Mouse (Mus musculus): ENCODE data around the gene Pjvk. TPM values are rescaled to one million over a fixed set of nuclear protein-coding genes. Genes with fewer than 3 reads are reported as not detected.

Gene Pjvk
- polyA plus RNA-seq, 1 experiment from 2014 or later = 0.65 TPM

DNA sequence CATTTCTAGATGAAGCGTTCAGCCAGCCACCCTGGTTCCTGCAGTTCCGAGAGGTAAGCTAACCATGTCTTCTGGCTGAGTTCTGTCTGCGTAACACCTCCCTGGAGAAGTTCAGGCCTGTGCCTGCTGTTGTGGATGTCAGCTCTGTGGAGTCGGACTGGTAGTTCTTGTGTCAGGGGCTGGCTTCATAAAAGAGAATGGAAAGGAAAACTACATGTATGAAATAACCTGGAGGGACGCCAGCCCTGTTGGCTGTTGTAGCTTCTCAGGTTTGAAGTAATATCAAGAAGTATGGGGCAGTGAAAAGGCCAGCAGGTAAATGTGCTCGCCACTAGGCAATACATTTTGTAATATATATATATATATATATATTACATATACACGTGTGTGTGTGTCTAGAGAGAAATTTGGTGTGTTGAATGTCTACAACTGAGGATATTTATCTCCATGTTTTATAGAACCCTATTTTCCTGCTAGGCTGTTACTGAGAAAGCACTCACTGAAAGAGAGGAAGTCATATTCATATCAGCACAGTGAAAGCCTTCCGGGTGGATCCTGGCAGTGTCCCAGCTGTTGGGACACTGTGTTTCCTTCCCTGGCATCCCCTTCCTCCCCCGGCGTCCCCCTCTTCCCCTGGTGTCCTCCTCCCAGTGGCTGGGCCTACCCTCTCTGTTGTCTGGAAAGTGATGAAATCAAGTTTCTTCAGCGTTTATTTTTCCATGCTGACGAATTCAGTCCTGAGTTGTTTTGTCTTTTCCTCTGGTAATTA, 42.3 kb downstream of the Pjvk start:
- Histone ChIP-seq H3K4me1 (no peaks in the 10 kb centered on the region), H3K9me3 (no peaks in the 10 kb centered on the region), H3K4me3 (no peak overlapping the region), H3K9ac (no peak overlapping the region), H3K36me3 (replicated peaks) (peaks cover 37% of the 10 kb centered on the region), H3K27me3 (replicated peaks) (no peaks in the 10 kb centered on the region), H3K27ac (no peak overlapping the region), H3K4me2 (no peak overlapping the region)
- ATAC-seq (replicated peaks) = no peak
- 90% methylated on average over 12 of the region's 12 CpGs for WGBS

- H3K4me2 ChIP-seq = no peak overlapping the region
- no peak for ATAC-seq (replicated peaks)
- H3K4me3 ChIP-seq = no peak overlapping the region
- no peak overlapping the region for H3K27ac ChIP-seq
- WGBS = 89% methylated on average over 5 of the region's 5 CpGs
- H3K36me3 ChIP-seq (replicated peaks) = peaks cover 27% of the 10 kb centered on the region; the same call in 1 of the 2 replicates
- H3K4me1 ChIP-seq = no peaks in the 10 kb centered on the region
- no peak overlapping the region for H3K9ac ChIP-seq
- H3K27me3 ChIP-seq (replicated peaks) = no peaks in the 10 kb centered on the region
- H3K9me3 ChIP-seq = no peaks in the 10 kb centered on the region
Measured at GRCm38 (mm10) chr2:76693765-76694164, 45.5 kb downstream of the Pjvk start.

- Histone ChIP-seq H3K4me1 (no peaks in the 10 kb centered on the region), H3K9me3 (no peaks in the 10 kb centered on the region), H3K36me3 (replicated peaks) (peaks cover 27% of the 10 kb centered on the region; the same call in 1 of the 2 replicates), H3K4me3 (no peak overlapping the region), H3K4me2 (no peak overlapping the region), H3K9ac (no peak overlapping the region), H3K27me3 (replicated peaks) (no peaks in the 10 kb centered on the region), H3K27ac (no peak overlapping the region)
- no peak for ATAC-seq (replicated peaks)
- WGBS = 87% methylated on average over 6 of the region's 6 CpGs
Measured at GRCm38 (mm10) chr2:76695290-76695689, 47.0 kb downstream of the Pjvk start.

DNA sequence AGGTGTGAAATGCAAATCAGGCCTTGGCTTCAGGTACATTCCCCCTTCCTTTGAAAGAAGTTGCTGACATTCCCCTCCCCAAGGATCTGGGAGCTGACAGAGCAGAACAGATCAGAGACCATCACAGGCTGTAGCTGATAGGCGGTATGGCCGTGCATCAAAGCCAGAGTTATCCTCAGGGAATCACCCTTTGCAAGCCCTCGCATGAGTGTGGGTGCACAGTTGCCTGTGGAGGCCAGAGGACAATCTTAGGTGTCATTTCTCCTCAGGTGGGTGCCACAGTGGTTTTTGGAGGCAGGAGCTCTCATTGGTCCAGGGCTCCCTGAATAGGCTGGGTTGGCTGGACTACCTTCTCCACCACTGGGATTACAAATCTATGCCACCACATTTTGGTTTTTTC, 53.9 kb downstream of the Pjvk start:
- no peak overlapping the region for H3K4me2 ChIP-seq
- no peak overlapping the region for H3K27ac ChIP-seq
- ATAC-seq (replicated peaks) = no peak
- no peak overlapping the region for H3K4me3 ChIP-seq
- no peaks in the 10 kb centered on the region for H3K9me3 ChIP-seq
- WGBS = 87% methylated on average over 3 of the region's 3 CpGs
- no peaks in the 10 kb centered on the region for H3K27me3 ChIP-seq (replicated peaks)
- H3K36me3 ChIP-seq (replicated peaks) = 0 out of 2 replicates have a peak, but pooled peaks cover 3% of the 10 kb centered on the region
- H3K9ac ChIP-seq = no peak overlapping the region
- H3K4me1 ChIP-seq = no peaks in the 10 kb centered on the region

- WGBS = 86% methylated on average over 5 of the region's 5 CpGs
Measured at GRCm38 (mm10) chr2:76702751-76703150, 54.5 kb downstream of the Pjvk start.

DNA sequence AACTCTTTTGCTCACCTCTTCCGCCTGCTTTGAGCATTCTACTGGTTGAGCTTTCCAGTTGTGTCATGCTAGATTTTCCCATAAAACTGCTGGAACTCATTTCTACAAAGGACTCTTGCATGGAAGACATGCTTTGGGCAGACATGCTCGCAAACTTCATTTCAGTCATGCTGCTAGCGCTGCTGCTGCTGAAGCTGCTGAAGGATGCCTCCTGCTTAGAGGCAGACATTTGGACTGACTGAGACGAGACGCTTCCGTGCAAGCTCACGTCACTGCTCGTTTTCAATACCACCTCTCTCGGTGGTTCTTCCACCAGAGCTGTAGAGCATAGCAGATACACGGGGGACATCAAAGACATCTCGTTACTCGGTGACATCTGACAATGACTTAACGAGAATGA, 57.4 kb downstream of the Pjvk start:
- Histone ChIP-seq H3K4me2 (no peak overlapping the region), H3K9ac (no peak overlapping the region), H3K4me3 (no peak overlapping the region), H3K9me3 (peaks cover 8% of the 10 kb centered on the region), H3K36me3 (replicated peaks) (peaks cover 13% of the 10 kb centered on the region), H3K4me1 (no peaks in the 10 kb centered on the region), H3K27me3 (replicated peaks) (no peaks in the 10 kb centered on the region), H3K27ac (no peak overlapping the region)
- WGBS = 83% methylated on average over 13 of the region's 13 CpGs
- no peak for ATAC-seq (replicated peaks)

More at GRCm38 (mm10) chr2:76702751-76703150, 54.5 kb downstream of the Pjvk start:
- H3K36me3 ChIP-seq (replicated peaks) = 0 out of 2 replicates have a peak, but pooled peaks cover 3% of the 10 kb centered on the region
- no peaks in the 10 kb centered on the region for H3K9me3 ChIP-seq
- H3K27ac ChIP-seq = no peak overlapping the region
- no peaks in the 10 kb centered on the region for H3K4me1 ChIP-seq
- no peak overlapping the region for H3K4me2 ChIP-seq
- no peak overlapping the region for H3K9ac ChIP-seq
- no peak overlapping the region for H3K4me3 ChIP-seq
- H3K27me3 ChIP-seq (replicated peaks) = no peaks in the 10 kb centered on the region
- ATAC-seq (replicated peaks) = no peak

Other genes starting within 250 kb of the Pjvk start
- 21.8 and 24.7 TPM in 2 replicates for gene Osbpl6, start 242.0 kb upstream of the Pjvk start, polyA plus RNA-seq (2015; fragmentation: Nextera tagmentation; extraction: Ambion mirVana)
- gene Prkra, start 461 bp upstream of the Pjvk start, polyA plus RNA-seq (2015; fragmentation: Nextera tagmentation; extraction: Ambion mirVana) = 104 and 108 TPM in 2 replicates
- gene Fkbp7, start 24.6 kb downstream of the Pjvk start, polyA plus RNA-seq (2015; fragmentation: Nextera tagmentation; extraction: Ambion mirVana) = 11.8 and 13.9 TPM in 2 replicates
- gene Plekha3, start 26.8 kb downstream of the Pjvk start, polyA plus RNA-seq (2015; fragmentation: Nextera tagmentation; extraction: Ambion mirVana) = 10.5 TPM in 2 replicates

Data from midbrain, embryonic 15.5 days (tissue).